Mouse (Mus musculus): ENCODE measurements at regions not wholly inside any gene's neighbourhood (a gene's known extent, or its start where the extent isn't known, plus 50 kb on each side); places are given as distances from the start of the nearest gene placed in this dataset.

DNA sequence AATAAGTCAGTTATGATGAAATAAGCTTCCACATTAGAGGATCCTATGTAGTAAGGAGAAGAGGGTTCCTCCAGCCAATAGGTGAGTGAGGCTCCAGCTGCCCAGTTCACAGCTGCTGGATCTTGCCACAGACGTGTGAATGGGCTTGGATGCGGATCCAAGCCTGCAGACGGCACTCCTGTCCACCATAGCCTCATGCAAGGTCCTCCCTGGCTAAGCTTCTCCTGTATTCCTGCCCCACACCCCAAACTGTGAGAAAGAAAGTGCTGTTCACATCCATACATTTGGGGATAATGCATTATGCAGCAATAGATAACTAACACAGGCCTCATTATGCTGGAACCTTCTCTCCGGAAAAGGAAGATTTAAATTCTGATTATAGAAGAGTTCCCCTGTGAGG lies 116.9 kb downstream of the Sec31a start:
- TF ChIP-seq CHD2 (IDR thresholded peaks at IDR 0.05; ENCODE audit: low read depth, low read length) (no peak), HCFC1 (IDR thresholded peaks at IDR 0.05; ENCODE audit: borderline replicate concordance, insufficient read depth, low read length) (no peak), ZC3H11A (IDR thresholded peaks at IDR 0.05; ENCODE audit: borderline replicate concordance, low read depth, low read length) (no peak), MAFK (IDR thresholded peaks at IDR 0.05; ENCODE audit: insufficient read depth, low read depth, low read length) (no peak), ZNF384 (IDR thresholded peaks at IDR 0.05; ENCODE audit: low read depth, low read length) (no peak)

Measured in ES-E14 (cell line).